Mouse (Mus musculus) adrenal gland, postnatal 14 days (tissue): ENCODE measurements around the gene Ptprg. TPM values are rescaled to one million over a fixed set of nuclear protein-coding genes. Genes with fewer than 3 reads are reported as not detected.

Source experiments
- DNase-seq: peaks from one replicate; pipeline ENCODE4 v3.0.0; 2021; ENCODE audit warnings: mixed read lengths
- total RNA-seq: library from RNA; stranded (reverse); gene quantifications from 2 replicates; pipeline ENCODE4 v1.2.3, GENCODE M21; 2021

Ptprg gene
- total RNA-seq, 1 experiment from 2014 or later, result 99.9 TPM

DNA sequence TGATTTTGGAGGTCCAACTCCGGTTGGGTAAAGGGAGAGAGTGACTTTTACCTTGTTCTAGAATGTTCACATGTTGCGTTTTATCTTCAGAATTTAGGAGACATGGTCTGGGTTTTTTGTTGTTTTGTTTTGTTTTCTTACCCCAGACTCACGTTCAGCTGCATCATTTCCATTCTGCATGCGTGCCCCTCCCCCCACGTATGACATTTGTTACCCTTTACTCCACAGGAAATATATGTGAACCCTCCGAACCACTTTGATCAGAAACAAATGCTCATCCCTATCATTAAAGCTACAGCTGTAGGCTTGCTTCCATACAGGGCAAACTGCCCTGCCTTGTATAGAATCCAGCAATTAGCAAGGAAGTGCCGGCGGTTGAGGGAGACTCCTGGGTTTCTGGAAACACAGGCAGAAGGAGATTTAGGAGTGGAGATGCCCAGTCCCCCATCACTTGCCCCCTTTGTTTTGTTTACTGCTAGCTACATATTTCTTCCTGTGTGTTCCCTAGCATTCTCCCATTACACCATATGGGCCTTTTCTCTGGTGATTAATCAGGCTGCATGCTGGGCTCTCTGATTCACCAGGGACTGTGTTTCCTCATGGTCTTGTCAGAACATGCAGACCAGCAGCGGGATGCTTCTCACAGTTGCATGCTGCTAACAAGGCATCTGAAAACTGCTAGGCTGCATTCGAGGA lies 130.2 kb downstream of the Ptprg start:
- no peak for DNase-seq

DNA sequence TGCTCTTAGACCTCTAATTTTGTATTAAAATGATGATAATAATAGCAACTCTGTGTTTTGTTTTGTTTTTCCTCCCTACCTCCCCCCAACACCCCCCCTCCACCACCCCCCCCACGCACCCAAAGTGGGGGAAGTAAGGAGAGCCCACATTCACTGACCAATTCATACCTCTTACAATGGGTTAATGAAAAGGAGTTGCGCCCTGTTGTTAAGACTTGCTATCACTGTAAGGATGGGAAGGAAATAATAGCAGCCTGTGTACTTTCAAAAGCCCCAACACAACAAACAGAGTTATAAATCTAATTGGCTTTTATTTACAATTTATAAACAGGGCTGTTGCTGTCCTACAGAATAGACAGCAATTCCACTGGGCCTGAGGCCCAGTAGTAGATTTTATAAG lies 130.8 kb downstream of the Ptprg start:
- no peak for DNase-seq

DNA sequence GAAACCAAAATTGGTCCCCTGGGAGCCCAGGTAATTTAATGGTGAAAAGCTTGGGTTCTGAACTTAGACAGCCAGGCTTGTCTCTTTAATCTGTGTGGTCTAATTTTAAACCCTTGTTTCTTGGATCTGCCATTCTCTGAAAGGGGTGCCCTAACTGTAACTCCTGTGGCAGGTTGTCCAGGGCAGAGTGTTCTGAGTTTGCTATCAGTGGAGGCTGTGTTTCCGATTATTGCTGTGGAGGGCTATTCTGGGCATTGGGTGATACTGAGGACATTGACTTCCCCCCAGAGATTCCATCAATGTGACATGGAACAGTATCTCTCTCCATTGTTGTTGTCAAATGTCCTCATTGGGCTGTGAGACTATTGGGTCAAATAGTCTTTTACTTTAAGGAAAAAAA lies 134.2 kb downstream of the Ptprg start:
- DNase-seq, result no peak

DNA sequence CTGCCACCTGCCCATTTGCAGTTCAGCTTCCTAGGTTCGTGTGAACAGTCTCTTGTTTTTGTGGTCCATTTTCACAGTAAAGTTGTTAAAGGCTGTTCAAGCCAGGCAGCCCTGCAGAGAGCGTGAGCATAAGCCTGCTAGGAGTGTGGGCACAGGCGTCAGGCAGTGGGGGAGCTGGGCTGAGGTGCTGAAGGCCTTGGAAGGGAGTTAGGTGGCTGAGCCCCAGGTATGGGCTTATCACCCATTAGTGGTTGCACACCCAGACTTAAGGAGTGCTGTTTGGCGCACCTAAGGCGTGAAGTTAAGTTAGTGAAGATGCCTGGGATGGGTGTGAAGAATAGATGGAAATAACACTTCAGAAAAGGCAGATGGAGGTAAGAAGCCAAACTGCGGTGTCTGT lies 134.8 kb downstream of the Ptprg start:
- no peak for DNase-seq

DNA sequence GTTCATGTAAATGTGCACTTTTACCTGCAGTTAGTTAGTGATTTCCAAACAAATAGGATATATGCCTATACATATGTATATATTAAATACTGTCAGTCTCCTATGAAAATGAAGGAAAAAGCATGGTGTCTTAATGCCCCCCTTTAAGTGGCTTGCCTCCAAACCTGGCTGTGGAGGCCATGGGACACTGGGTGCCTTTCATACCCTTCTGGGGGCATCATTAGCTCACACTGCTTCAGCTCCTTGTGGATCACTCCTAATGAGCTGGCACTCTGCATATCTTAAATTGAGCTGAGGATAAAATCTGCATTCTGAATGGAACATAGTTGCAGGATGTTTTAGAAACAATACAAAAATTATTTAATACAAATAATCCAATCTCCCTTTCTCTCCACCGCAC lies 136.7 kb downstream of the Ptprg start:
- no peak for DNase-seq

DNA sequence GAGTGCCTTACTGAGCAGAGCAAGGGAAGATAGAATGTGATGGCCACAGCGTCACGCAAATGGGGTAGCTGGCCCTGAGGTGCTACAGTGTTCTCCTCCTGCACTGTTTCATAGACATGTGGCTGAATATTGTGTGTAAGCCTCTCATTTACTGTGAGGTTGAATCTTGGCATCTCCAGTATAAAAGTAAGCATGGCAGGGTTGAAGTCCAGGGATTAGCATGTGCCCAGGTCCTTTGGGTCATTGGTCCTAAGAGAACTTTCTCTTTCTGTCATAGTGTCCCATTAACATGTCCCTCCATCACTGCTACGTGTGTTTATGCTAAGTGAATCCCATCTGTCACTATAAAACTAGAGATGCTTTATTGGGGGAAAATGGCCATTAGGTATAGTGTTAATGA lies 138.2 kb downstream of the Ptprg start:
- no peak for DNase-seq

DNA sequence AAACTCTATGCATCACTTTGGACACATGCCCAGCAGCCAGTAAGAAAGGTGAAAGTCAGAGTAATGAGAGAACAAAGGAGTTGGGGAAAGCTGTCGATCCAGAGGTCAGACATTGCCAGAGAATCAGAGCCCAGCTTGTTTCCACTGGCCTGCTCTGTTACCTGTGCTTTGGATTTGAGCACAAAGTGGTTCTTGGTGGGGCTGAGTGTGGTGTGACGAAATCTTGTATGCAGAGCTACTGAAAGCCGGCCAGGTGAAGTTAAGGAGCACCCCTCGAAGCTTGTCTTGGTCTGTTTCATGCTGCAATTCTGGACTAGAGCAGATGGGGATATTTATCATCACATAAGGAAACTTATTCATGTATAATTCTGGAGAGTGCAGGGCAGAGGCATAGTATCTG lies 145.5 kb downstream of the Ptprg start:
- no peak for DNase-seq

DNA sequence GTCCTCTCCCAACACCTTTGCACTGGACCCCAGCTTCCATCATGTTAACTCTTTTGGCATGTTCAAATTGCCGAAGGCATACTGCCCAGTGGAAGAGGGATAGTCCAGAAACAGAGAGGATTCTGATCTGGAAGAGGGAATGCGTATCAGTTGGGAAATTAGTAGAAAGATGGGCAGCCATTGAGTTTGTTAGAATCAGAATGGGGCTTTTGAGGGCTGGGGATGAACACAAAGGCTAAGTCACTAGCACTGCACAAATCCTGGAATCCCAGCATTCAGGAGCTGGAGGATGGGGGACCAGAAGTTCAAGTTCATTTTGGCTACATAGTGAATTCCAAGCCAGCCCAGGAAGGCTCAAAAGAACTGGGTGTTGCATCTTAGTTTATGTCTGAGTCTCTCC lies 146.3 kb downstream of the Ptprg start:
- DNase-seq, result no peak

DNA sequence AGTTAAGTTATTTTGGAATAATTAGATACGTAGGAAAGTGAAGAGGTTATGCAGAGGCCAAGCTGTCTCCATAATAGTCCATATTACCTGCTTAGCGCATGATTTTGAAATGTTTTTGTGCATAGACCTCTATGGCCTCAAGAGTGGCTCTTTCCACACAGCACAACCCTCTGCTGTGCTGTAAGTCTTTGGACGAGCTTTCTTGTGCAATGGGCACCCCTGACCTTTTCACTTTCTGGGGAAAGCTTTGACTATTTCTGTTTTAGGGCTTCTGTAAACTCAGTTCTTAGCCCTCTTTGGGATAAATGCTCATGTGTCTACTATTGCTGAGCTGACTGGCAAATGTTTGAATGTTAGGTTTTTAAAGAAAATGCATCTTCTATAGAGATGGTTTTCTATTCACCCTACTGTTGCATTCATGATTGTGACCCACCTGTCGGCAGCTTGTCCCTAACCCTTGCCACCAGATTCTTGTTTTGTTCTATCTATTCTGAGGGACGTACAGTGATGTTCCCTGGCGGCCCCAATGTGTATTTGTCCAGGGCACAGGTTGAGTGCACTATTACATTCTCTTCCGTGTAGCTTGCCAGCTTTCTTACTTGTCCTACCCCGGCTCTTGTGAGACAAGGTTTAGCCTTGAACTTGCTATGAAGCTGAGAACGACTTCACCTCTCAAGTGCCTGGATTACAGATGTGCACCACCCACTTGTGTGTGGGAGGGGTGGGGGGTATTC lies 148.4 kb downstream of the Ptprg start:
- DNase-seq, result no peak

DNA sequence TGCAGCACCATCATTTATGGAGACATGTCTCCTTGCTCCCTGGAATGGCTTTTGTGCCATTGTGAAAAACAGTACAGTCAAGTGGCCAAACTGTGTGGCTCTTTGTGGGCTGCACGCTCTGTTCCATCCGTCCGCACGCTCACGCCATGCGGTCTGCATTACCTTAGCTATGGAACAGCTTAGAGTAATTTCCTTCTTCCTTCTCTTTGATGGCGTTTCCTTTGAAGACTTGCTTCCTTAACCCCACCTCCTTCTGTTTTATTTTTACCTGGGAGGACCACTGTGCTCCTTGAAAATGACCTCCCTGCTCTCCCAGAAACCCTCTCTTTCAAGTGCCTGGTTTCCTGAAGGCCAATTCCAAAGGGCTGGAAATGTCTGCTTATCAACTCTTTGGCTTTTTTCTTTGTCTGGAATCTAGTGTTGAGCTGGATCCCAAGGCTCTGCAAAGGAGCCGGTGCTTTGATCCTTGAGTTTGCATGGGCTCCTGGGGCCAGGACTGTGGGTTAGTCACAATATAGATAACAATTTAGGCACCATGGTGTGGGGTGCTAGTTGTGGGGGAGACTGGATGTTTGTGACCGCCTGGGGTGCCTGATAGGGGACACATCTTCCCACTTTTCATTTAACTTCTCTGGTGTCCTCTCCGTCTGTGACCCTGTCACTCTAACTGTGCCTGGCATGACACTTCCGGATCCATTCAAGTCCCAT lies 149.6 kb downstream of the Ptprg start:
- DNase-seq, result no peak

DNA sequence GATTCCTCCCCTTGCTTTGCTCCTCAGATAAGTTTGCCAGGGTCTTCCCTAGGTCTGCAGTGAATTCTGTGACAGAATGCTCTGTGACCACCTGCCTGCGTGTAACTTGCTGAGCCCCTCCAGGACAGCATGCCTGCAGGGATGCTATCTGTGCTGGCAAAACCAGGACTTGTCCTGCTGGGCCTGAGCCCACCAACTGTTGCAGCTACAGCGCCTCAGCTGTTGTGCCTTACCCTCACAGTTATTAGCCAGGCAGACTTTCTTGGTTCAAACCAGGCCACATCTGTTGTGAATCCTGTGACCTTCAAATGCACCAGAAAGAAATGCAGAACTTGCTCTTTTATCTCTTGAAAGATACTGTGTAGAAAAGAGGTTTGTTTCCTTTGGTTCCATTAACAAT lies 151.5 kb downstream of the Ptprg start:
- no peak for DNase-seq

DNA sequence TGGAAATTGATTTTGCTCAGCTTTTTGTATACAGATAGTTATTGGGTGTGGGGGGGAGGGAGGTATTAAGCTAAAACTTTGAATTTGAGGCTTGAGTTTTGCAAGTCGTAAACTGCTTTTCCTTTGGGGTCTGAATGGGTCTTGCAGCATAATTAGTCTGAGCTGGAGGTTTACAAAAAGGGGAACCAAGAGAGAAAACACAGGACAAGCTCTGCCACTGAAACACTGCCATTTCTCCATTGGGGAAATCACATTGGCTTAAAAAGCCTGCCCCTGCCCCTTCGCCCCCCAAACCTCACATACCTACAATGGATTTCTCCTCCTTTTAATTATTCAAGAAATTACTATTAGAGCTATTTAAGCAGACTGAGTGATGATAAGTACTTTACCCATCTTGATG lies 156.0 kb downstream of the Ptprg start:
- DNase-seq, result no peak

DNA sequence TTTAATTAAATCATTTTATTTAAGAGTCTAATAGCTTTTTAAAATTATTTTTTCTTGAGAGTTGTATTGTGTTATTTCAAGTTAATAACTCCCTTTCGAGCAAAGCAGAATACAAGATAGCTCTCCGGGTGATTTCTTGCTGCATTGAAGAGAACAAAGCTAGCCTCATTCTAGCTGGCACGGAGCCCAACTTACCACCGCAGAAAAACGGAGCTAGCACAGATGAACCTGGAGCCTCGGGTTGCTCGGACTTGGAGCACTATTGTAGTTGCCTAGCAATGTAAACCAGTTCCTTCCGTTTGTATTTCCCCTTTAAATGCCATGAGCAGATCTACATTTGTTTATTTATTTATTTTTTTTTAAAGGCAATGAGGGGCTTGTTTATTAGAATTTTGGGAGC lies 156.5 kb downstream of the Ptprg start:
- DNase-seq, result peak; percentile 33

DNA sequence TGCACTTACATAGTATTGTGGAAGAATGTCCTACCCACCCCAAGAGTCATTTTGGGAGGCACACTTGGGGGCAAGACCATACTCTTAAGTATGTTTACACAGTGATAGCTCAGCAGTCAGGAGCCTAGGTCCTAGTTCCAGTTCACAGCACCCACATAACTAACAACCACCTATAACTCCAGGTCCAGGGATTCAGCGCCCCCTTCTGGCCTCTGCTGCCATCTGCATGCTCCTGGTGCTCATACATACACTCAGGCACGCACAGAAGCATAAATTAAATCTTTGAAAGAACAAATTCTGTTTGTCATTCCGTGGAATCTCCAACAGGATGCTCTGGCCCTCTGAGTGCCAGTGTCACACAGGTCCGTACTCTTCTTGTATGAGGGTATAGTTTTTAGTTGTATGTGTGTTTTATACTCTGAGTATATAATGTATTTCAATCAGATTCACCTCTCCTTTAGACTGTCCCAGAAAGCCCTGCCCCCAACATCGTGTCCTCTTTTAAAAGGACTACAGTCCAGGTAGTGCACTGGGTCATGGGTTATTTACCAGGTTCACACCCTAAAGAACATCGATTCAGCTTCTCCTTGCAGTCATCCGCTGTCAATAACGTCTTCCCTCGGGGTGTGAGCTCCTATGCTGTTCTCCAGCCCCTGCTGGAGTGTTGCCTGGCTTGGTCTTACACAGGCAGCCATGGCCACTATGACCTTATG lies 157.2 kb downstream of the Ptprg start:
- no peak for DNase-seq

DNA sequence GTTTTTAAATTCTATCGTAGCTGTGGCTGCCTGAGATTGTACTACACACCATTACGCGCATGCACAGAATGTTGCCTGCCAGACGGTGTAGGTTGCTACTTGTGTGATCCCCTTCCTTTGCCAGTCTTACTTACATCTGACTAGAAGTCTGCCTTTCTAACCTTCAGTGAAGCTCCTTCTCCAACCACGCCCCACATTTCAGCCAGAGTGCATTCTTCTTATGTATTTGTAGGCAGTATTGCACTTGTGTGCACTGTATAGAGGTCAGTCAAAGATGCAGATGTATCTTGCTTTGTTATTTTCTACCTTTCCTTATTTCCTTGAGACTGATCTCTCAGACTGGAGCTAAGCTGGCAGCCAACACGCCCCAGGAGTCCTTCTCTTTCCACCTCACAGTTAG lies 158.8 kb downstream of the Ptprg start:
- DNase-seq, result no peak

DNA sequence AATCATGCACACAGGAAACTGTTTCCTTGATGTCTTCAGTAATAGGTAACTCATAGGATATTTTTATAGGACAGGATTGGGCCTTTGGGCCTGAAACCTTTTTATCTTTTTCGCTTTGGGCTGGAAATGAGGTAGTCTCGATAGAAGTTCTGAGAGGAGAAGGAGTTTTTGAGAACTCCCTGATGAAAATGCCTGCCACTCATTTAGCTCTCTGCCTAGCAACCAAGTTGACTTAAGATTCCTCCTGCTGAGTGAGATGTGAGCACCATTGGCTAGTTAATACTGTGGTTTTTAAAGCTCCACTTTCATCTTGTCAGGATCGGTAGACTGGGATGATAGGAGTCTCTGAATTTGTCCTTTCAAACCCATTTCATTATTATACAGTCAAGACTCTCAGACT lies 162.9 kb downstream of the Ptprg start:
- no peak for DNase-seq

DNA sequence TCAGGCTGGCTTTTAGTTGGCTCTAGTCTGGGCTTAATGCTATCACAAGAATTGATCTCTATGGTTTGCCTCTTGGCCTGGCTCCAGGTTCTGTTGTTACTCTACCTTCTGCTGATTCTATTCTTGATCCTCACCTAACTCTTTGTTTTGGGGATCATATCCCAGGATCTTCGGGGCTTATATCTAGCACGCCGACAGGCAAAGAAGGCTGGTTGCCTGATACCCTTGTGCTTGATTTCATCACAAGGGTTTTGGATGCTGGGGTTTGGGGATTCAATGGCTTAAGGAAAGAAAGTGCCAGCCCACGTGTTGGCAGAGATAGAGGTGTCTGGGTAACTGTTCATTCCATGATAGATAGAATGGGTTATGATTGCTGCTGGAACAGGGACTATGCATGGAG lies 164.9 kb downstream of the Ptprg start:
- DNase-seq, result no peak

DNA sequence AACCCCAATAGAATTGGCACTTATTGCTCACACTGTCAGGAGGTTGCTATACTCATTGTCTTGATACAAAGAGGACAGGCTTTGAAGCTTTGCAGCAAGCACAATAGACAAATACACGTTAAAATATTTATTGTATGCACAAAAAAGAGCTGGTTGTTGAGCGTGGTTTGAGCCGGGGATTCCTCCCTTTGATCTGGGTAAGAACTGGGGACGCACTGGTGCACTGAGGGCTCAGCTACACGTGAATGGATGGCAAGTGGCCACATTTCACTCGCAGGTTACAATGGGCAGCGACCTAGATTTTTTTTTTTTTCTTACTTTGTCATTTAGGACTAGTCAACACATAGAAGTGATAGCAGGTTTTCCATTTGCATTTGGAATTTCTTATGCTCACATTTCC lies 165.9 kb downstream of the Ptprg start:
- no peak for DNase-seq

DNA sequence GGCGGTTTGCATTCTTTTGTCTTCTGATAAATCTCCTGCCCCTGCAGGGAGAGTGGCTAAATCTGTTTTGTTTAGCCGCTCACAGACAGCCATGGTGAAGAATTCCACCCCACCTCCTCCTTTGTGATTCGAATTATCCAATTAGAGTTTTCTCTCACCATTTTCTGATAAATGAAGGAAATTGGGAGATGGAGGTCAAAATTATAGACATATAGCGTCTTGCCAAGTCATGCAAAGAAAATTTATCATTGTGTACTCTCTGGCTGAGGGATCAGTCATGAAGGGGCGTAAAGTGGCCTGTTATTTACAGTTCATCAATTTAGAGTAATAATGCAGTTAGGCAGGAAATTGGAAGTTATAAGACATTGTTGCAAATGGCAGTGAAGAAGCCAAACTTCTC lies 168.8 kb downstream of the Ptprg start:
- no peak for DNase-seq

DNA sequence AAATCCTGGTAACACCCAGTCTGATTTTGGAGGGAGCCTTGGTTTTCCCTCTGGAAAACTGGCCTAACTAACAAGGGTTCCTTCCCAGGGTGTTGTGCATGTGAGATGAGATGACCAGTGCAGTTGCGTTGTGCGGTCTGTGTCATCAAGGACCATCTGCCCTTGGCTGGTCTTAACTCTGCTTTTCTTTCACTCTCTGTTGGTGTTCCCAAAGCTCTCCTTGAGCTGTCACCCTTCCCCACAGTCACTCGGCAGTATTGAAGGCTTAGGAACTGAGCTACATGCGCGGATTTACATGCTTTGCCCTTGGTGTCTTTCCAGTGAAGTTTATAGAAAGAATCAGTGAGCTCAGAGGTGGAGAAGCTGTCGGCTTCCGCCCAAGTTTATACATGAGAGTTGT lies 170.5 kb downstream of the Ptprg start:
- DNase-seq, result peak; percentile 50

DNA sequence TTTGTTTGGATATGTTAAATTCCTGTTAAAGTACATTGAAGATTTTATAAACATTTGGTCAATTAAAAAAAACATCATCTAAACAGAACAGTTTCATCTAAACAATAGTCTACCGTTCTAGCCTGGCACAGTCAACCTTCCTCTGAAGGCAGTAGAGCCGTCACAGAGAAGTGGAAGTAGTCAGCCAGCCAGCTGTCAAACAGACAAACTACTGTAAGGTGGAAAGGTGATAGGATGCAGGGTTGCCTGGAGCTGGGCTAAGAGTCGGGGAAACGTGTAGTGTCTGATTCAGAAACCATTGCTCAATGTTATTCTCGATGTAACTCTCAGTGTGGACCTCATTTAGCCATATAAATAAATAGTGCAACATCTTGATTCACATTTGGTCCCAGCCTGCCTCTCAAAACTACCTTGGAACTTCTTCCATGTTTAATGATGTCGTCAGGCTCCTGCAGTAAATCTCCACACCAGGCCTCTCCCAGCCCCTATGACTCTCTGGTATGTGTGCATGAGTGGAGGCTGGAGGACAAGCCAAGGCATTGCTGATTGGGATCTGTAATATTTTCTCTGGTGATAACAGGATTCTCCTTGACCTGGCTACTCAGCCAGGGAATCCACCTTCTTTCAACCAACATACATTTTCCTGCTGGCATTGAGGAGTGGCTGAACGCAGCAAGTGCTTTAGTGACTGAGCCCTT lies 178.0 kb downstream of the Ptprg start:
- peak; percentile 39 for DNase-seq

DNA sequence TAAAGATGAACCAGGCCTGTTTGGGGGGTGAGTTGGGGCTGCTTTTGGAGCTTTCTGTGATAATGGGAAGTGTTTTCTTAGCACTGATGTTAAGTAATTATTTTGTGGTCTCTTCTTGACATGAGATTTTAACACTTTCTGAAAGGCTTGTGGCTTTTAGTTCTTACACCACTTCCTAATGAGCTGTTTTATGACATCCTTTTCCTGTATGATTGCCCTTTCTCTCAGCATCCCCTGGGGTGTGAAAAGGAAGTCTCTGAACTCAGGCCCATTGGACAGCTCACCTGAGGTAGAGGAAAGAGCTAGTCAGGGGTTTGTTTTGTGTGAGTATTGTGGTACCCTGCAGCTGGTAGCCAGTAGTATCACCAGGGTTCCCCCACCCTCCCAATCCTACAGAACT lies 179.0 kb downstream of the Ptprg start:
- no peak for DNase-seq
